Mouse (Mus musculus): ENCODE results near the gene Tesk2.

- TF ChIP-seq JUND (conservative IDR thresholded peaks at IDR 0.05; ENCODE audit: low read depth, low read length) (no peak), CTCF (conservative IDR thresholded peaks at IDR 0.05 in 1 of 2, IDR thresholded peaks at IDR 0.05 in 1 of 2; ENCODE audit: low read depth in 2 of 2, low read length in 2 of 2) (no peak), USF2 (conservative IDR thresholded peaks at IDR 0.05; ENCODE audit: low read depth, low read length) (no peak), POLR2A (IDR thresholded peaks at IDR 0.05; ENCODE audit: low read depth, low read length) (no peak), EP300 (IDR thresholded peaks at IDR 0.05; ENCODE audit: low read length) (no peak), TBP (conservative IDR thresholded peaks at IDR 0.05; ENCODE audit: low read depth, low read length) (no peak), HCFC1 (IDR thresholded peaks at IDR 0.05; ENCODE audit: low read depth, low read length) (no peak), MAX (IDR thresholded peaks at IDR 0.05; ENCODE audit: low read length) (no peak)
Observed at GRCm38 (mm10) chr4:116727401-116727800, 6.7 kb downstream of the Tesk2 start.
